Mouse (Mus musculus) macrophage (primary cell): ENCODE data around the gene Atp2c2. TPM values are rescaled to one million over a fixed set of nuclear protein-coding genes. Genes with fewer than 3 reads are reported as not detected.

Experiments
- H3K27ac ChIP-seq: fragments of 350-480 bp; formaldehyde crosslinking; 2 replicates; pipeline ENCODE4 v1.9.0; 2021
- H3K36me3 ChIP-seq: fragments of 350-480 bp; formaldehyde crosslinking; 2 replicates; pipeline ENCODE4 v1.9.0; 2021; ENCODE audit errors: inconsistent target
- H3K4me3 ChIP-seq: fragments of 350-480 bp; formaldehyde crosslinking; 2 replicates; pipeline ENCODE4 v1.9.0; 2021; ENCODE audit errors: inconsistent target
- H3K79me2 ChIP-seq: fragments of 350-480 bp; formaldehyde crosslinking; 2 replicates; pipeline ENCODE4 v1.9.0; 2021; ENCODE audit errors: inconsistent target
- WGBS: methylation state at CpG from one replicate; pipeline ENCODE4 v1.1.7; 2026; ENCODE audit warnings: inconsistent platforms; ENCODE audit not compliant: missing documents; 5-methylcytosine and 5-hydroxymethylcytosine counted together
- polyA plus RNA-seq: library from polyadenylated mRNA; stranded (reverse); fragments of 250-400 nt; gene quantifications from 3 replicates; pipeline ENCODE4 v1.2.4, GENCODE M21; 2018; ENCODE audit warnings: inconsistent platforms

Atp2c2 gene
- polyA plus RNA-seq, 1 experiment from 2014 or later: not detected

DNA sequence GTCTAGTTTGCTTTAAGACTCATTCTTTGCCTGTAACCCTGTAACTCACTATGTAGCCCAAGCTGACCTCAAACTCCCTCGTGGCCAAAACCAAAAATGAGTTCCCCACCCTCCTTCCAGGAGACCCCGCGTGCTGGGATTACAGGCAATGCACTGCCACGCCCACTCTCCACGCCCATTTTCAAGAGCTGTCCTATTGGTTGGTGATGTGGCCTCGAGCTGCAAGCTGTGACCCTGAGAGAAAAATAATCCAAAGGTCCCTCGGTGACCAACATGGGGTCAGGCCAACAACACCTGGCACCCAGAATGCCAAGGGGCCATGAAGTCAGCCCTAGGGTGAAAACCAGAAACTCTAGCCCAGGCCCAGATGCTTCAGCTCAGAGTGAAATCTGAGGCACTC, 94.9 kb downstream of the Atp2c2 start:
- no peaks in the 10 kb centered on the region for H3K36me3 ChIP-seq
- H3K27ac ChIP-seq: no peak overlapping the region
- 85% methylated on average over 7 of the region's 7 CpGs for WGBS
- no peaks in the 10 kb centered on the region for H3K79me2 ChIP-seq
- no peak overlapping the region for H3K4me3 ChIP-seq

DNA sequence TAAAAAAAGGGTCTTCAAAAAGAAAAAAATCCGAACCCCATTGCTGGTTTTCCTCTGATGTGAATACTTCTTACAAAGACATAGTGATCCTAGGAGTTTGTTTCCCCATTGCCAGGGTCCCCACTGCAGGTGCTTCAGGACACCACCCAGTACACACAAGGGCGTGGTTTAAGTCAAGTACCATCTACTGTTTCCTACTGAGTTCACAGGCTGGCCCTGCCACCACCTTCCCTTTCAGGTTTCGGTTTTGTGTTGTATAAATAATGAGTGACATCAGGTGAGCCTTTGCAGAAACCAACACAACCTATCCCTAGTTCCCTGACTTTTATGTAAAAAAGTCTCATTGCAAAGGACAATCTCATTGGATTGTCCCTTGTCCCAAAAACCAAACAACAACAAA, 95.8 kb downstream of the Atp2c2 start:
- no peak overlapping the region for H3K4me3 ChIP-seq
- no peak overlapping the region for H3K27ac ChIP-seq
- WGBS: 77% methylated on average over 3 of the region's 3 CpGs

DNA sequence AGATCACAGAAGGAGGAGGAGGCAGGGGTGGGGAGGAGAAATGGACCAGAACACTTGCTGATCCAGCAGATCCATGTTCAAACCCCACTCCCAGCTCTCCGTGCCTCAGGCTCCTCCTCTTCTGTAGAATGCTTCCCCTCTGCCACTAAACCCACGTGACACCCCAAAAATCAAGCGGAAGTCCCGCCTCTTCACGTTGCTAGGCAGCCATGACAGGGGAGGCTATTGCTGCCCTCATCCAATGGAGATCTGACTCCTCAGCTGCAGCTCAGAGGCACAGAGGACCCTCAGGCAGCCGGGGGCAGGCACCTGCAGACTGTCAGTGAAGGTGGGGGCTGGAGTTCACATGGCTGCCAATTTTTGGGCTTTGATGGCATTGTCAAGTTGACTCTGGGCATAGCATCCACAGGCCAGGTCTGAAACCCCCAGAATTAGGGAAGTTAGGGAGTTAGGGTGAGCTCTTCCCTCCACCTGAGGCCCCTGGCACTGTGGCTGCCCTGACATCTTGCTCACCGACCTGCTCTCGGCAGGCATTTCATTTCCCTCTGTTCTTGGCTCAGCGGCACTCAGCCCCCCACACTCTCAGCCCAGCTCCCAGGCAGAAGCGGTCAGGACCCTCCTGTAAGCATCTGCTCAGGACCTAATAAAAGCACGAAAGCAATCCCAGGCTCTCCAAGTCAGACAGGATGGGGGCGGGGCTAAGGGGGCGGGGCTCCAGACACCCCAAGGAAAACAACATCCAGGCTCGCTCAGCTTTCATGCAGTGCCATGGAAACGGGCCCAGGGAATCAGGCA, 98.6 kb downstream of the Atp2c2 start:
- no peak overlapping the region for H3K27ac ChIP-seq
- no peaks in the 10 kb centered on the region for H3K79me2 ChIP-seq
- H3K4me3 ChIP-seq: no peak overlapping the region
- 4% methylated on average over 15 of the region's 15 CpGs for WGBS
- no peaks in the 10 kb centered on the region for H3K36me3 ChIP-seq

More for the DNA sequence above, 95.8 kb downstream of the Atp2c2 start:
- Histone ChIP-seq H3K36me3 (no peaks in the 10 kb centered on the region), H3K79me2 (no peaks in the 10 kb centered on the region)

DNA sequence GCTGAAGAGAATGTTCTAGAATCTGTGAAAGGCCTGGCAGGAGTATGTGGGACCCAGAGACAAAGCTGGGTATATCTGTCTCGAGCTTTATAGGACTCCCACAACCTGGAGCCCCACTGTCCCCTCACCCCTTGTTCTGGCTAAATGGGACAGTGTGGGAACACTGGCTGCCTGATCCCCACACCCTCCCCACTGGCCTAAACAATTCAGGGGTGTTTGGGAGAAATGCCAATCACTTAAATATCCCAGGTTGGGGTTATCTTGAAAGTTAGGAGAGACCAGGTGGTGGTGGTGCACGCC, 99.1 kb downstream of the Atp2c2 start:
- no peak overlapping the region for H3K27ac ChIP-seq
- H3K79me2 ChIP-seq: no peaks in the 10 kb centered on the region
- H3K4me3 ChIP-seq: no peak overlapping the region
- H3K36me3 ChIP-seq: no peaks in the 10 kb centered on the region
- WGBS: 67% methylated on average over 2 of the region's 2 CpGs

DNA sequence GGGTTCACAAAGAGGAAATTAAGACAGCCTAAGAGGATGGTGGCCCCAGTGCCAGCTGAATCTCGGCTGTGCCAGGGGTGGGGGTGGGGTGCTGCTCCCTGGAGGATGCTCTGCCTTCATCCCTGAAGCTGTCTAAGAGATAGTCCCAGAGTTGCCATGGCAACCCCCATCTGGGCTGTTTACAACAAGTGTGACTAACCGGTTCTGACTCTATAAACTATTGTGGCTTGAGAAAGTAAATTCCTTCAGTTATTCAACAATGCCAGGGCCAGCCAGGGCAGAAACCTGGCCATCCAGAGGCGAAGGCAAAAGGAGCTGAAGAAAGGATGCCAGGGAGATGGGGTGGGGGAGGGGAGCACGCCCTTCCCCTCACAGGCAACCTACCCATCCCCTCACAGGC, 101.4 kb downstream of the Atp2c2 start:
- Histone ChIP-seq H3K4me3 (no peak overlapping the region), H3K27ac (no peak overlapping the region), H3K79me2 (no peaks in the 10 kb centered on the region), H3K36me3 (no peaks in the 10 kb centered on the region)
- 50% methylated on average over 3 of the region's 4 CpGs for WGBS

DNA sequence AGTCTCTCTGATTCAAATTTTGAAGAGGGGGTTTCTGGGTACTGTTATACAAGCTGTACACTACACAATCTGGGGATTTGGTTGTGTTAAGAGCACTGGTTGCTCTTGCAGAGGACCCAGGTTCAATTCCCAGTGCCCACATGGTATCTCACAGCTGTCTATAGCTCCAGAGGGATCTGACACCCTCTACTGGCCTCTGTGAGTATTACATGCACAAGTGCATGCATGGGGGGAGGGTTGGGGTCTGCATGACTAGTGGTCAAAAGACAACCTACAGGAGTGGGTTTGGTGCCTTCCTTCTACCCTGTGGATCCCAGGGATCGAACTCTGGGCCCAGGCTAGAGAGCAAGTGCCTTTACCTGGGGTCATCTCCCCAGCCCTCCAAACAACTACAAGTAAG, 102.8 kb downstream of the Atp2c2 start:
- no peak overlapping the region for H3K27ac ChIP-seq
- 100% methylated on average over 1 of the region's 1 CpGs for WGBS
- H3K79me2 ChIP-seq: no peaks in the 10 kb centered on the region
- no peak overlapping the region for H3K4me3 ChIP-seq
- peaks cover 4% of the 10 kb centered on the region; the same call in 1 of the 2 replicates for H3K36me3 ChIP-seq

DNA sequence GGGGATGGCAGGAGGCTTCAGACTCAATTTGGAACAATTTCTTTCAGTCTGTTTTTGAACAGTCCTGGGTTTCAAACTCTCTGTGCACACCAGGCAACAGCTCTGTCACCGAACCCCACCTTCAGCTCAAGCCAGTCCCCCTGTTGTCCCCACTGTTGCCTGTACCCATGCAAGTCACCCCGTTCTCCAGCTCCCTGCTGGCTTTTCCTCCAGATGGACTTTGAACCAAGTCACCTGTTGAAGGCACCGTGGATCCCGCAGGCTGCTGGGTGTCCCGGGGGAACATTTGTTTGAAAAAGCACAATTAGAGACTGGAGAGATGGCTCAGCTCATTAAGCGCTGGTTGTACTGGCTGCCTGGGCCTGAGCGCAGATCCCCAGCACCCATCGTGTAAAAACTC, 105.5 kb downstream of the Atp2c2 start:
- H3K36me3 ChIP-seq: peaks cover 30% of the 10 kb centered on the region
- H3K4me3 ChIP-seq: no peak overlapping the region
- peaks cover 7% of the 10 kb centered on the region for H3K79me2 ChIP-seq
- 86% methylated on average over 8 of the region's 8 CpGs for WGBS
- H3K27ac ChIP-seq: no peak overlapping the region

DNA sequence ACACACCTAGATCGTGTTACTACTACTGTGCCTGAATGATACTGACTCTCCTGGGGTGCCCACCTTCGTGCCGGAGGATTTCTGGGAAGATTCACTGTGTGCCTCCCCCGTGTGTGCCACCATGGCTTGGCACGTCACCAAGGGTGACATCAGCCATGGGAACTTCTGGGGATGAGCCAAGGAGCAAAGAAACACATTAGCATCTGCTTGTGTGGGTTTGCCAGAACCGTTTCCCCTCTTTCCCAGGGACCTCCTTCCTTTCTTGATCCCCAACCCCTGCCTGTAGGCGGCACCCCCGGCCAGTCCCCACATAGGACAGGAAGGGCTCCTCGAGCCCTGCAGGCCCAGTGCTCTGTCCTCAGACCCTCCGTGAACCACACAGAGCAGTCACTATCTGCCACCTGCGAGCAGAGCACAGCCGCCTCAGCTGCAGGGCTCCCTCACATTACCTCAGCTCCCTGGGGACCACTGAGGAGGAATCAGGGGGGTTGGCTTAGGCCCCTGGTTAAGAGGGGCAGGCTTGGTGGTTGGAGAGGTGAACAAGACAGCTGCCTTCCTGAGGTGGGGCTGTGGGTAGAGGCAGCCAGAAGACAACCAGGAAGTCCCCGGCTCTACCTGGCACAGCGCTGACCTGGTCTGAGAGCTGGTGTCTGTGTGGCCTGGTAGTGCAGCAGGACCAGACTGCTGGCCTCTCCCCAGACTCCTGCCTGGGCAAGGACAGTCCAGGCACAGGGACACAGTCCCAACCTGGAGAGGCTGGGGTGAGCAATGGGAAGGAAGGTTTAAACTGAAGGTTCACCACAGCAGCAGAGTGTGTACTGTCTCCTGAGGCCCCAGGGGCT, 106.8 kb downstream of the Atp2c2 start:
- Histone ChIP-seq H3K4me3 (no peak overlapping the region), H3K79me2 (peaks cover 21% of the 10 kb centered on the region), H3K36me3 (peaks cover 35% of the 10 kb centered on the region), H3K27ac (no peak overlapping the region)
- 69% methylated on average over 14 of the region's 14 CpGs for WGBS

Other genes with a start within 250 kb of the Atp2c2 start
- not detected in 3 replicates for gene Slc38a8, start 198.3 kb upstream of the Atp2c2 start, polyA plus RNA-seq
- 27.0 to 33.7 TPM (median 28.9 TPM) in 3 replicates for gene Mbtps1, start 141.3 kb upstream of the Atp2c2 start, polyA plus RNA-seq
- 22.6 to 36.4 TPM (median 30.2 TPM) in 3 replicates for gene Hsdl1, start 124.8 kb upstream of the Atp2c2 start, polyA plus RNA-seq
- not detected in 3 replicates for gene Dnaaf1, start 124.8 kb upstream of the Atp2c2 start, polyA plus RNA-seq
- 2.5 to 6.5 TPM (median 6.3 TPM) in 3 replicates for gene Taf1c, start 94.8 kb upstream of the Atp2c2 start, polyA plus RNA-seq
- gene Adad2, start 87.3 kb upstream of the Atp2c2 start, polyA plus RNA-seq: not detected in 3 replicates
- not detected in 3 replicates for gene Kcng4, start 64.3 kb upstream of the Atp2c2 start, polyA plus RNA-seq
- gene Wfdc1, start 33.6 kb upstream of the Atp2c2 start, polyA plus RNA-seq: not detected in 3 replicates
- gene Tldc1, start 78.4 kb downstream of the Atp2c2 start, polyA plus RNA-seq: 9.6 to 10.4 TPM (median 10.1 TPM) in 3 replicates
- gene Cotl1, start 140.5 kb downstream of the Atp2c2 start, polyA plus RNA-seq: 407 to 941 TPM (median 598 TPM) in 3 replicates
- gene Klhl36, start 162.3 kb downstream of the Atp2c2 start, polyA plus RNA-seq: 2.8 to 6.7 TPM (median 5.1 TPM) in 3 replicates
- gene Usp10, start 210.4 kb downstream of the Atp2c2 start, polyA plus RNA-seq: 21.1 to 45.0 TPM (median 40.8 TPM) in 3 replicates
- gene Gm20388, start 210.8 kb downstream of the Atp2c2 start, polyA plus RNA-seq: 24.2 to 47.1 TPM (median 38.5 TPM) in 3 replicates